Mouse (Mus musculus): ENCODE results near the gene Olfr480. TPM values are rescaled to one million over a fixed set of nuclear protein-coding genes. Genes with fewer than 3 reads are reported as not detected.

Gene Olfr480
- polyA plus RNA-seq, 1 experiment = not detected

GRCm38 (mm10) chr7:108033889-108034288 lies 33.3 kb downstream of the Olfr480 start, which contains the start of gene Olfr478:
Gene Olfr478 (minus strand): TSS chr7:108033989.
- Histone ChIP-seq H3K79me2 (ENCODE audit: control insufficient read depth, insufficient read depth) (no peaks in the 10 kb centered on the region), H3K36me3 (ENCODE audit: control insufficient read depth, insufficient read depth) (no peaks in the 10 kb centered on the region), H3K4me3 (ENCODE audit: insufficient read depth, poor library complexity, severe bottlenecking) (no peak within 1 kb of the TSS), H3K27me3 (ENCODE audit: control insufficient read depth, insufficient read depth, insufficient read length) (no peaks in the 10 kb centered on the region), H3K79me3 (ENCODE audit: low read depth) (no peaks in the 10 kb centered on the region), H3ac (ENCODE audit: control insufficient read depth, insufficient read length, low read depth) (no peak within 1 kb of the TSS)
- TF ChIP-seq MYOD1 (IDR thresholded peaks at IDR 0.05; ENCODE audit: control insufficient read depth, insufficient read length, low read depth) (no peak), CTCF (IDR thresholded peaks at IDR 0.05; ENCODE audit: control insufficient read depth, insufficient read depth, insufficient read length) (no peak), MAX (IDR thresholded peaks at IDR 0.05) (no peak), MYOG (IDR thresholded peaks at IDR 0.05; ENCODE audit: control insufficient read depth, extremely low read depth, insufficient read length) (no peak), CEBPB (IDR thresholded peaks at IDR 0.05; ENCODE audit: low read depth) (no peak), FOSL1 (IDR thresholded peaks at IDR 0.05; ENCODE audit: insufficient read depth, low read length, poor library complexity, severe bottlenecking) (no peak)

Other genes with a start within 250 kb of the Olfr480 start
- gene Olfr469, start 241.8 kb downstream of the Olfr480 start, polyA plus RNA-seq (2012; fragmentation: generic; extraction: Trizol) = not detected
- not detected for gene Olfr470, start 219.9 kb downstream of the Olfr480 start, polyA plus RNA-seq (2012; fragmentation: generic; extraction: Trizol)
- gene Olfr472, start 169.4 kb downstream of the Olfr480 start, polyA plus RNA-seq (2012; fragmentation: generic; extraction: Trizol) = not detected
- gene Olfr473, start 136.9 kb downstream of the Olfr480 start, polyA plus RNA-seq (2012; fragmentation: generic; extraction: Trizol) = not detected
- gene Olfr474, start 112.7 kb downstream of the Olfr480 start, polyA plus RNA-seq (2012; fragmentation: generic; extraction: Trizol) = not detected
- not detected for gene Olfr476, start 102.5 kb downstream of the Olfr480 start, polyA plus RNA-seq (2012; fragmentation: generic; extraction: Trizol)
- not detected for gene Olfr477, start 80.7 kb downstream of the Olfr480 start, polyA plus RNA-seq (2012; fragmentation: generic; extraction: Trizol)
- not detected for gene Olfr478, start 33.4 kb downstream of the Olfr480 start, polyA plus RNA-seq (2012; fragmentation: generic; extraction: Trizol)
- not detected for gene Olfr479, start 16.7 kb downstream of the Olfr480 start, polyA plus RNA-seq (2012; fragmentation: generic; extraction: Trizol)
- gene Olfr481, start 12.5 kb upstream of the Olfr480 start, polyA plus RNA-seq (2012; fragmentation: generic; extraction: Trizol) = not detected
- gene Olfr482, start 30.2 kb upstream of the Olfr480 start, polyA plus RNA-seq (2012; fragmentation: generic; extraction: Trizol) = 0.01 TPM
- not detected for gene Olfr483, start 33.5 kb upstream of the Olfr480 start, polyA plus RNA-seq (2012; fragmentation: generic; extraction: Trizol)
- not detected for gene Olfr484, start 60.1 kb upstream of the Olfr480 start, polyA plus RNA-seq (2012; fragmentation: generic; extraction: Trizol)
- gene Olfr485, start 92.5 kb upstream of the Olfr480 start, polyA plus RNA-seq (2012; fragmentation: generic; extraction: Trizol) = not detected
- not detected for gene Olfr486, start 105.4 kb upstream of the Olfr480 start, polyA plus RNA-seq (2012; fragmentation: generic; extraction: Trizol)
- gene Olfr487, start 147.3 kb upstream of the Olfr480 start, polyA plus RNA-seq (2012; fragmentation: generic; extraction: Trizol) = not detected
- gene Olfr488, start 191.0 kb upstream of the Olfr480 start, polyA plus RNA-seq (2012; fragmentation: generic; extraction: Trizol) = not detected
- gene Olfr490, start 221.6 kb upstream of the Olfr480 start, polyA plus RNA-seq (2012; fragmentation: generic; extraction: Trizol) = not detected
- not detected for gene Olfr491, start 246.1 kb upstream of the Olfr480 start, polyA plus RNA-seq (2012; fragmentation: generic; extraction: Trizol)